In genomic region chr3:23972747-23973667, GRCm38 (mm10) we compare ENCODE assay signal across 20 mouse cellular contexts.
DNase-seq lines count a peak whose midpoint lies in the region; ATAC-seq and TF ChIP-seq lines count a peak whose summit lies in the region.
"Had no signal": no experiment of that assay in that cellular context is flagged by ENCODE, and none has a peak within 500 bp of the region (broad histone marks: within the 10 kb centered on the region; RNA-seq: fewer than 3 reads in every experiment).

No protein-coding gene starts in this region.

- TF ChIP-seq CTCF in lung, embryonic 14.5 days (IDR thresholded peaks at IDR 0.05; ENCODE audit: low read depth): no peak
- no peak for TF ChIP-seq CTCF in midbrain, postnatal 0 days (IDR thresholded peaks at IDR 0.05)

- H3K27ac ChIP-seq in forebrain, embryonic 14.5 days (ENCODE audit: low read depth, low read length): no peak overlapping the region
- H3K27ac ChIP-seq in forebrain, embryonic 12.5 days: no peak overlapping the region
- peak overlapping the region; percentile 55; the same call in 1 of the 2 replicates for H3K27ac ChIP-seq in lung, embryonic 14.5 days (ENCODE audit: low read depth)
- no peak overlapping the region for H3K27ac ChIP-seq in midbrain, postnatal 0 days (ENCODE audit: low read depth, low read length)
- no peak overlapping the region for H3K27ac ChIP-seq in midbrain, embryonic 16.5 days (ENCODE audit: low read length)
- H3K27ac ChIP-seq: kidney, embryonic 15.5 days; midbrain, embryonic 15.5 days had no signal

- no peaks in the 10 kb centered on the region for H3K36me3 ChIP-seq in forebrain, embryonic 14.5 days (ENCODE audit: control insufficient read depth, insufficient read depth, low read length)
- no peaks in the 10 kb centered on the region for H3K36me3 ChIP-seq in forebrain, embryonic 12.5 days (replicated peaks)
- no peaks in the 10 kb centered on the region for H3K36me3 ChIP-seq in lung, embryonic 14.5 days (ENCODE audit: insufficient read depth)
- H3K36me3 ChIP-seq in midbrain, postnatal 0 days (ENCODE audit: insufficient read depth, low read length): no peaks in the 10 kb centered on the region
- no peaks in the 10 kb centered on the region for H3K36me3 ChIP-seq in midbrain, embryonic 16.5 days (ENCODE audit: control insufficient read depth, insufficient read depth, low read length)
- H3K36me3 ChIP-seq: kidney, embryonic 15.5 days; midbrain, embryonic 15.5 days had no signal

- no peak overlapping the region for H3K9ac ChIP-seq in forebrain, embryonic 14.5 days (ENCODE audit: low read length)
- no peak overlapping the region for H3K9ac ChIP-seq in forebrain, embryonic 12.5 days
- no peak overlapping the region for H3K9ac ChIP-seq in lung, embryonic 14.5 days
- no peak overlapping the region for H3K9ac ChIP-seq in midbrain, postnatal 0 days (replicated peaks; ENCODE audit: low read length, poor library complexity, severe bottlenecking)
- no peak overlapping the region for H3K9ac ChIP-seq in midbrain, embryonic 16.5 days (ENCODE audit: low read depth, low read length)
- H3K9ac ChIP-seq: kidney, embryonic 15.5 days; liver, postnatal 0 days; midbrain, embryonic 15.5 days had no signal

- no peaks in the 10 kb centered on the region for H3K4me1 ChIP-seq in forebrain, embryonic 14.5 days (ENCODE audit: control insufficient read depth, insufficient read depth, low read length)
- H3K4me1 ChIP-seq in forebrain, embryonic 12.5 days: no peaks in the 10 kb centered on the region
- H3K4me1 ChIP-seq in lung, embryonic 14.5 days (ENCODE audit: insufficient read depth): no peaks in the 10 kb centered on the region
- H3K4me1 ChIP-seq in midbrain, postnatal 0 days (ENCODE audit: insufficient read depth, low read length): no peaks in the 10 kb centered on the region
- H3K4me1 ChIP-seq in midbrain, embryonic 16.5 days (ENCODE audit: control insufficient read depth, insufficient read depth, low read length): no peaks in the 10 kb centered on the region
- H3K4me1 ChIP-seq: kidney, embryonic 15.5 days; megakaryocyte, embryonic 14.5 days; midbrain, embryonic 15.5 days had no signal

- peak; percentile 62 for DNase-seq in forebrain, embryonic 14.5 days (ENCODE audit: low spot score)
- peak; percentile 87 for DNase-seq in lung, embryonic 14.5 days
- no peak for DNase-seq in lung, postnatal 14 days
- peak; percentile 19 for DNase-seq in midbrain, postnatal 0 days (ENCODE audit: low spot score)
- no peak for DNase-seq in heart, postnatal 10 days
- DNase-seq in left cerebral cortex, postnatal 36 days (ENCODE audit: low spot score in 2 of 2): no peak
- DNase-seq: adrenal gland, adult 8-10 months; cerebellum, adult 8-10 months; gastrocnemius, postnatal 14 days; heart, adult 11 months; kidney, adult 11 months; liver, postnatal 0 days; thymus, postnatal 25 days had no signal

- ATAC-seq in forebrain, embryonic 14.5 days: 0 out of 2 replicates have a peak, but pooled peaks have one; percentile 58
- no peak for ATAC-seq in forebrain, embryonic 12.5 days (ENCODE audit: low FRiP score)
- ATAC-seq in lung, embryonic 14.5 days (ENCODE audit: insufficient read depth): peak; percentile 93
- ATAC-seq in midbrain, postnatal 0 days (ENCODE audit: low FRiP score): no peak
- ATAC-seq in midbrain, embryonic 16.5 days: no peak
- ATAC-seq: liver, postnatal 0 days; midbrain, embryonic 15.5 days had no signal

- no peaks in the 10 kb centered on the region for H3K9me3 ChIP-seq in forebrain, embryonic 14.5 days (replicated peaks; ENCODE audit: control insufficient read depth, low read length)
- no peaks in the 10 kb centered on the region for H3K9me3 ChIP-seq in forebrain, embryonic 12.5 days
- H3K9me3 ChIP-seq in lung, embryonic 14.5 days (ENCODE audit: low read depth, low read length): no peaks in the 10 kb centered on the region
- no peaks in the 10 kb centered on the region for H3K9me3 ChIP-seq in midbrain, postnatal 0 days (ENCODE audit: low read length)
- no peaks in the 10 kb centered on the region for H3K9me3 ChIP-seq in midbrain, embryonic 16.5 days (replicated peaks; ENCODE audit: control insufficient read depth, low read length, poor library complexity, severe bottlenecking)
- H3K9me3 ChIP-seq: kidney, embryonic 15.5 days; megakaryocyte, embryonic 14.5 days; midbrain, embryonic 15.5 days had no signal

- H3K27me3 ChIP-seq in forebrain, embryonic 14.5 days (replicated peaks; ENCODE audit: control insufficient read depth, insufficient read depth, low read length): no peaks in the 10 kb centered on the region
- H3K27me3 ChIP-seq in forebrain, embryonic 12.5 days: no peaks in the 10 kb centered on the region
- no peaks in the 10 kb centered on the region for H3K27me3 ChIP-seq in lung, embryonic 14.5 days (ENCODE audit: insufficient read depth, low read length)
- no peaks in the 10 kb centered on the region for H3K27me3 ChIP-seq in midbrain, postnatal 0 days (ENCODE audit: insufficient read depth, low read length)
- H3K27me3 ChIP-seq in midbrain, embryonic 16.5 days (ENCODE audit: control insufficient read depth, insufficient read depth, low read depth, low read length): no peaks in the 10 kb centered on the region
- H3K27me3 ChIP-seq: kidney, embryonic 15.5 days; megakaryocyte, embryonic 14.5 days; midbrain, embryonic 15.5 days had no signal

- intact Hi-C loops in heart, postnatal 10 days (cut with DNase I): no loop called here
- intact Hi-C loops in left cerebral cortex, postnatal 36 days (cut with DNase I): no loop called here

- 66% methylated on average over 4 of the region's 4 CpGs for WGBS in forebrain, embryonic 14.5 days
- WGBS in forebrain, embryonic 12.5 days: 79% methylated on average over 4 of the region's 4 CpGs
- WGBS in lung, embryonic 14.5 days: 29% methylated on average over 4 of the region's 4 CpGs
- 76% methylated on average over 4 of the region's 4 CpGs for WGBS in midbrain, postnatal 0 days
- WGBS in midbrain, embryonic 16.5 days: 85% methylated on average over 4 of the region's 4 CpGs

- no peak overlapping the region for H3K4me3 ChIP-seq in forebrain, embryonic 14.5 days (ENCODE audit: low read depth, low read length)
- H3K4me3 ChIP-seq in forebrain, embryonic 12.5 days (replicated peaks): no peak overlapping the region
- H3K4me3 ChIP-seq in lung, embryonic 14.5 days (ENCODE audit: low read depth, low read length): no peak overlapping the region
- H3K4me3 ChIP-seq in midbrain, postnatal 0 days (ENCODE audit: low read depth, low read length): no peak overlapping the region
- no peak overlapping the region for H3K4me3 ChIP-seq in midbrain, embryonic 16.5 days (ENCODE audit: low read depth, low read length)
- H3K4me3 ChIP-seq: kidney, embryonic 15.5 days; megakaryocyte, embryonic 14.5 days; midbrain, embryonic 15.5 days had no signal

- no peak overlapping the region for H3K4me2 ChIP-seq in forebrain, embryonic 14.5 days (ENCODE audit: low read length)
- H3K4me2 ChIP-seq in forebrain, embryonic 12.5 days: no peak overlapping the region
- no peak overlapping the region for H3K4me2 ChIP-seq in lung, embryonic 14.5 days
- no peak overlapping the region for H3K4me2 ChIP-seq in midbrain, postnatal 0 days (ENCODE audit: low read depth, low read length, poor library complexity, severe bottlenecking)
- H3K4me2 ChIP-seq in midbrain, embryonic 16.5 days (ENCODE audit: low read length): no peak overlapping the region
- H3K4me2 ChIP-seq: heart, embryonic 11.5 days; kidney, embryonic 15.5 days; liver, embryonic 11.5 days; midbrain, embryonic 15.5 days had no signal

Comparison
In these comparisons a context has a peak if more than half of its experiments do, and no peak if none do; other contexts are left out.
1. ATAC-seq: peak in forebrain, embryonic 14.5 days (single experiment) and lung, embryonic 14.5 days (single experiment); none in forebrain, embryonic 12.5 days (single experiment), midbrain, postnatal 0 days (single experiment) and midbrain, embryonic 16.5 days (single experiment).
2. DNase-seq: peak in forebrain, embryonic 14.5 days (single experiment), lung, embryonic 14.5 days (single experiment) and midbrain, postnatal 0 days (single experiment); none in lung, postnatal 14 days (single experiment), heart, postnatal 10 days (0 of 2) and left cerebral cortex, postnatal 36 days (0 of 2).